Mouse (Mus musculus) ES-CJ7 (cell line): ENCODE results near the gene Abhd16a.

ENCODE experiments used
- DNase-seq: peaks from one replicate; pipeline ENCODE4 v3.0.0; 2011; ENCODE audit warnings: low read depth, low spot score

Gene Abhd16a

GRCm38 (mm10) chr17:35088825-35089644, at the start of gene Abhd16a:
Gene Abhd16a (plus strand): TSS chr17:35089263.
- DNase-seq: peak; percentile 93

DNA sequence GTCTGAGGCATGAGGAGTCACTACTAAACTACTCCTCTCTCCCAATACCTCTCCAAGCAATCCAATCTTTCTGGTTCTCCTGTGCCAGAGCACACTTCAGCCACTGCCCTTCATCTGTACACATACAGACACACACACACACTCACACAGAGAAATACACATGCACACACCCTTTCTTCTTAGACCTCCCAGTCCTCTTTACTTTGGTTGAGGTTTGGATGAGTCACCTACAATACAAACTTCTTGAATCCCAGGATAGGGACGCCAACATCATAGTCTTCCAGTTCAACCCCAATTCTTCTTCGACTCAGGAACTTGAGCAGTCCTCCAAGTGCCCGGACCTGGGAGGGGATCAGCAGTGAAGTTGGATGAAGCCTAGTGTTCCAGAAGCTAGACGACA, 45.3 kb upstream of the Abhd16a start:
- DNase-seq: no peak

DNA sequence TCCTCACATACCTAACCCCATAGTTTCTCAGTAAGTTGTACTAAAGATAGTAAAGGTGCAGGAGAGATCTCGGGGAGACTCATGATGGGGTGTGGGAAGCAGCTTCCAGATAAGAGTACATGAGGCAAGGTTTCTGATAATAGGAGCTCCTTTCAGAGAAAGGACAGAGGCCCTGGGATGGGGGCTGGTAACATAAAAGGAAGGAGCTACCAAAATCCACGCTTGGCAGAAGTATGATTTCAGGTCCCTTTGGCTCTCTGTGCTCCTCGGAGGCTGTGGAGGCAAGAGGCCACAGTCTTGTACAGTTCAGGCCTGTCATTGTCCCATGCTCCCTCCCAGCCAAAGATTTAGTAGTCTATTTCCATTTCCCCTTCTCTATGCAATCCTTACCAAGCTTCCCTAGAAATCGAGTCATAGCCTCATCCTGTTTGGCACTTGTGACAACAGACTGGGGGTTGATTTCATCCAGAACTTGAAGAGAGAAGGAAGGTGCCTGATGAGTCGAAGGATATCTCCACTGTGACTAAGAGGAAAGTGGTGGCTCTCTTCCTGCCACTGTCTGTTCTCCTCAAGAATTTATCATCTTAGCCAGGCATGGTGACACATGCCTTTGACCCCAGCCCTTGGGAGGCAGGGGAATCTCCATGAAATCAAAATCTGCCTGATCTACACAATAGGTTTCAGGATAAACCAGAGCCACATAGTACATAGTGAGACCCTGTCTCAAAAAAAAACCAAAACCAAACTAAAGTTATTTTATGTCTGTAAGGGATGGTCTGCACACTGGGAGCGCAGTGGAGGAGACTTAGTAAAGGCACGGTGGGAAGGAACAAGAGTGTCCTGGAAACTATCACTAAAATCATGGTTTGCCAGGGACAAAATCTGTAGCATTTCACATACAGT, 43.9 kb upstream of the Abhd16a start:
- no peak for DNase-seq

- no peak for DNase-seq
Observed at GRCm38 (mm10) chr17:35045807-35046680, 43.0 kb upstream of the Abhd16a start.

- peak; percentile 100 for DNase-seq
Observed at GRCm38 (mm10) chr17:35046681-35047455, 42.2 kb upstream of the Abhd16a start, which contains the start of gene Msh5. Gene Msh5 (minus strand): TSS chr17:35046745.

DNA sequence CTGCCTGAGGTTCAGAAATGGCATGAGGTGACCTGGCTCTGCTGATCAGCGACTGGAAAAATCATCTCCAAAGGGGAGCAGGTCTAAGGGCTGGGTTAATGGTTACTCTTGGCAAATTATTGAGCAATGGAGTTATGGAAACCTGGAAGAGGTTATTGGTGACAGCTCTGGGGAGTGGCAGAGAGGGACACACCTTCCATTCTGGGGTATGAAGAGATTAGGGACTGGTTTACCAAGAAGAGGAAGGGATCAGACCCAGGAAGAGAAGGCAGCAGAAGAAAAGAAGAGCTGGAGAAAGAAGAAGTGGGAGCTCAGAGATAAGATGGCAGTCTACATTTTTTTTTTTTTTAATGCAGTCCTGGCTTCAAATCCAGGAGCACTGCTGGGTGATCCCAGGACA, 41.4 kb upstream of the Abhd16a start:
- DNase-seq: no peak

GRCm38 (mm10) chr17:35048149-35048931, 40.7 kb upstream of the Abhd16a start:
- no peak for DNase-seq

DNA sequence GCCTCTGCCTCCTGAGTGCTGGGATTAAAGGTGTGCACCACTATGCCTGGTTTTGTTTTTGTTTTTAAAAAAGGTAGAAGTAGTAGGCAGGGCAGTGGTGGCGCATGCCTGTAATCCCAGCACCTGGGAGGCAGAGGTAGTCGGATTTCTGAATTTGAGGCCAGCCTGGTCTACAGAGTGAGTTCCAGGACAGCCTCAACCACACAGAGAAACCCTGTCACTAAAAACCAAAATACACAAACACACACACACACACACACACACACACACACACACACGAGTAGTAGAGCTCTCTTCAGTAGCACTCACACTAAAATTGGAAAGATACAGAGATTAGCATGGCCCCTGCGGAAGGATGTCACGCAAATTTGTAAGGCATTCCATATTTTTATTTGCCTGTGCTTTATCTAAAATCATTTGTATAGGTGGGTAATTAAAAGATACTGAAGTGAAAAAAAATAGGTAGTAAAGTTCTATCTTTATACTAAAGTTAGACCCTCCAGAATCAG, 40.1 kb upstream of the Abhd16a start:
- no peak for DNase-seq

- peak; percentile 45 for DNase-seq
Observed at GRCm38 (mm10) chr17:35049561-35050016, 39.5 kb upstream of the Abhd16a start, which contains the start of gene Clic1. Gene Clic1 (plus strand): TSS chr17:35049966.

DNA sequence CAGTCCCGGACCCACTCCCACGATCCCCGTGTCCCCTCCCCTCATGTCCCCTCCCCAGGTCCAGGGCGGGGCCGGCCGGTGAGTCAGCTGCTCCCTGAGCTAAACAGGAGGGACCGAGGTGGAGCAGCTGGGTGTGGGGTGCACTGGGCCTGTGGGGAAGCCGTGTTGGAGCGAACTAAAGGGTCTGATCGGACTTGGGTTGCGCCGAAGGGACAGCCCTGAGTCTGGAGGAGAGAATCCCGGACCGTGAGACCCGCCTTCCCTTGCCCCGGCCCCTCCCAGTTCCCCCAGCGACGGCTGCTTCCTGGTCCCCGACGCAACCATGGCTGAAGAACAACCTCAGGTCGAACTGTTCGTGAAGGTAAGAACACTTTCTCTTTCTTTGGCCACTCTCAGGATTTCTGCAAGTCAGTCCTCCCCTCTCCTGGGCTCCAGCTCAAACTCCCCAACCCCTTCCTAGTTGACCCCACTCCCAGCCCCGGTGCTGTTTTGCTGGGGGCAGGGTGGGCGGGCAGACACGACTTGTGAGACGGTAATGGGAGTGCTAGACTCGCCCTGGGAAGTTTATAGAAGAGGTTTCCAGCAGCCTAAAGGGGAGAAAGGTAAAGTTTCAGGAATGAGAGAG, 38.8 kb upstream of the Abhd16a start:
- DNase-seq: peak; percentile 55

DNA sequence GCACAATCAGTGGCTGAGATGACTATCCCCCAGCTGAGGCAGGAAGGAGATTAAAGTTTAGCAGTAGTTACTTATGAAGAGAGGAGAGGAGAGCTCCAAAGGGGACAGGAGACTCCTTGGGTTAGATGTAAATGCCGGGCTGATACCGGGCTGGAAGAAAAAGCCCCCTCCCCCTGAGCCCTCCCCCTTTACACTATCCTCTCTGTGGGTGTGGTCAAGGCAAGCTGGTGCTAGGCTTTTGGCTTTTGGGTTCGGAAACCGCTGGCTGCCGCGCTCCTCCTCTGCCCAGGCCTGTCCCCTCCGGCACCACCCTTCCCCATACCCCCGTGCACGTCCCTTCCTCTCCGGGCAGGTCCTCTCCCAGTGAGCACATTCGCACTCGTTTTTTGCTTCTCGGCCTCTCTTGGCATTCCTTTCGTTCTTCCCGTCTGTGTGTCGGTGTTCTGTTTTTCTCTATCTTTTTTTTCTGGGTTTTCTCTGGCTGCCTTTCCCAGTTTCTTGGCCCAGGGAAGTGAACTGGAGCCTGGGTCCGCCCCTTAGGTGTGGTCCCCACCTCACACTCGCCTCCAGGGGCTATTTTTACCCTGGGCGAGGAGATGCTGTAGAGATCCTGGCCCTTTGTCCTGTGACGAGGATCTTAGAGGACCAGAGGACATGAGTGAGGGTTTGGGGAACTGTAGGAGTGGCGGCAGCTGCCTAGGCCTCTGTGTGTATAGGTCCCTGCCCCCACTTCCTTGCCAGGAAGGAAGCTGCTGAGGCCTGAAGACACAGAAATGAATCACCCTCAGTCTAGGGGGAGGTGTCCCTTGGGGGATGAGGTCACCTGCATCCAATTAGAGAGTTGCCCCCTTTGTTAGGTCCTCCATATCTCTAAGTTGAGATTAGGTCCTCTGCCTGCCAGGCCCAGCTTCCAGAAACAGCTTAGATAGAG, 37.6 kb upstream of the Abhd16a start:
- peak; percentile 83 for DNase-seq

DNA sequence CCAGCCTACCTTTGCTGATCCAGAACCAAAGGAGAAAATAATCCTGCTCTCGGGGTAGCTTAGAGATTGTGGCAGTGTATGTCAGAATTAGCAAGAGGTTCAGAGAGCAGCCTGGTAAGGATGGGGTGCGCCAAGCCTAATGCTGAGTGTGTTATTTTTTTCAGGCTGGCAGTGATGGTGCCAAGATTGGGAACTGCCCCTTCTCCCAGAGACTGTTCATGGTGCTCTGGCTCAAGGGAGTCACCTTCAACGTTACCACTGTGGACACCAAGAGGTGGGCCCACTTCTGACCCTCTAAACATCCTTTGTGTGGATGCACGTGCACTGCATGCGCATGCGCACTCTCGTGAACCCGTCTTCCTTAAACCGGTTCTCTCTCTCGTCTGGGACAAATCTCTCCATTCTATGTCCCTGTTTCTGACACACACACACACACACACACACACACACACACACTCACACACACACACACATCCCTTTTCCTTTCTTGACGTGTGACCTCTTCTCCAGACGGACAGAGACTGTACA, 36.7 kb upstream of the Abhd16a start:
- peak; percentile 42 for DNase-seq

DNA sequence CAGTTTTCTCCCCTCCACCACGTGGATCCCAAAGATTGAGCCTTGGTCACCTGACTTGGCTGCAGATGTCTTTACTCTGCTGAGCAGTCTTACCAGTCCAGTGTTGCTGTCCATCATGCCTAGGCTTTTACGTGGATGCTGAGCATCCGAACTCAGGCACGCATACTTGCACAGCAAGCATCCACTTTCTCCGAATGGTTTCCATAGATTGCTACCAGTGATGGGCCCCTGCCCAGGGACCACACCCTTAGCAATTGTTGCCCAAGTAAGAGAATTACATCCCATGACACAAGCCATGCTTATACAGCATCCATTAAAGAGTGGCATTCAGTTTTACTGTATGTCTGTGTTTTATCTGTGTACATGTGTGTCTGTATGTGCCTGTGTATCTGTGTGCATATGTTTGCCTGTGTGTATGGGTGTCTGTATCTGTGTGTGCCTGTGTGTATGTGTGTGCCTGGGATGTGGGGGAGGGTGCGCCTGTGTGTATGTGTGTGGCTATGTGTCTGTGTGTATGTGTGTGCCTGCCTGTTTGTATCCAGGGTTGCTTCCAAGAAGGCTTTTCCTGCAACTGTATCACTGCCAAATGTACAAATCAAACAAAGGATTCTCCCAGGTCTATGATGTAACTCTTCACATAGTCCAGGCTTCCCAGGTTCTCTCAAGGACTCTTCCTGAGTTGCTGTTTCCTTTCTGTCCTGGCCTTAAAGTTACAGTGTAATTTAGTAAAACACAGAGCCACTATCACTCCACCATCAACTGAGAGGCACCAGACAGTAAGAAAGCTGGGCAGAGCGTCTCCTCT, 33.2 kb upstream of the Abhd16a start:
- DNase-seq: no peak

DNA sequence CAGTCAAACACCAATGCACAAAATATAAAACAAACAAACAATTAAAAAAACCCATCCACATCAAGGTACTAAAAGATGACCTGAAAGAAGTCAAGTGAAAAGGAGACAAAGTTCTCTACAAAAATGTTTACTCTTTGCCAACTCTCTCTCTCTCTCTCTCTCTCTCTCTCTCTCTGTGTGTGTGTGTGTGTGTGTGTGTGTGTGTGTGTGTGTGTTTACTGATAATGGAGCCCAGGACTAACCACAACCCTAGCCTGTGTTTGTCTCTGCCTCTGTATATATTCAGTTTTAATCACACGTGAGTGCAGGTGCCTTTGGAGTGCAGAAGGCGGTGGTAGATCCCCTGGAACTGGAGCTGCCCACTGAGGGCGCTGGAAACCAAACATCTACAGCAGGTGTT, 32.0 kb upstream of the Abhd16a start:
- DNase-seq: no peak

- no peak for DNase-seq
Observed at GRCm38 (mm10) chr17:35058316-35058715, 30.7 kb upstream of the Abhd16a start.

GRCm38 (mm10) chr17:35058911-35059892, 29.9 kb upstream of the Abhd16a start, which contains the start of gene Ddah2:
Gene Ddah2 (plus strand): TSS chr17:35059035.
- DNase-seq: peak; percentile 91
